Mouse (Mus musculus): ENCODE measurements around the gene Tns1.

The Tns1 gene

DNA sequence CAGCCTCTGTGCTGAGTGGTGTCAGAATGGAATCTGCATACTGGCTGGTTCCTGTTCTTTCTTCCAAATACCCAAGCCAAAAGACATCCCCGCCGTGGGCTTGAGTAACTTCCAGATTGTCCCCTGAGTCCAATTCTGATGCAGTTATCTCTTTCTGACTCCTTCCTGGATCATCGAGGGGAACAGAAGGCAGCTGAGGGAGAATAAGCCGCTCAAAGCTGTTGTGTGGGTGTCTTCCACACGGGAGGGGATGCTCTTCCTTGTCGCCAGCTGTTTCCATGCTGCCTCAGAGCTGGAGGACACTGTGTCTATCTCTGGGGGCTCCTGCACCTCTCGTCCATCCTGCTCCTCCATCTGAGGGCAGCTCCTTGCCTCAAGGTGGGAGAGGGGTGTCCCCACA lies 133.0 kb downstream of the Tns1 start:
- DNase-seq (ENCODE audit: low spot score) = no peak

DNA sequence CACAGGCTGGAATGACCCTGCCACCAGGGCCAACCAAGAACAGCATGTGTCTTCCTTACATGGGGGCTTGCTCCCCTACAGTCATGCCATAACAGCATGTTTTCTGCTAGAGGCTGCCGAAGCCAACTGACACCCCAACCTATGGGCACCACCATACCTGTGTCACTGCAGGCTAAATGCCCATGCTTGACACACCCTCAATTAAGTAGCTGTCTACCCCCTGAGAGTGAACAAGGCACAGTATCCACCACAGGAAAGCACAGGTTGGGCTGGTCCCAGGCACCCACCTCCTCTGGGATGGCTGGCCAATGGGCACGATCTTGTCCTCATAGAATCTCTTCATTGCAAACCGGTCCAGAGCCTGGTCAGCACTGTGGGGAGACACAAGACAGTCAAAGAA lies 134.2 kb downstream of the Tns1 start:
- DNase-seq (ENCODE audit: low spot score) = no peak

DNA sequence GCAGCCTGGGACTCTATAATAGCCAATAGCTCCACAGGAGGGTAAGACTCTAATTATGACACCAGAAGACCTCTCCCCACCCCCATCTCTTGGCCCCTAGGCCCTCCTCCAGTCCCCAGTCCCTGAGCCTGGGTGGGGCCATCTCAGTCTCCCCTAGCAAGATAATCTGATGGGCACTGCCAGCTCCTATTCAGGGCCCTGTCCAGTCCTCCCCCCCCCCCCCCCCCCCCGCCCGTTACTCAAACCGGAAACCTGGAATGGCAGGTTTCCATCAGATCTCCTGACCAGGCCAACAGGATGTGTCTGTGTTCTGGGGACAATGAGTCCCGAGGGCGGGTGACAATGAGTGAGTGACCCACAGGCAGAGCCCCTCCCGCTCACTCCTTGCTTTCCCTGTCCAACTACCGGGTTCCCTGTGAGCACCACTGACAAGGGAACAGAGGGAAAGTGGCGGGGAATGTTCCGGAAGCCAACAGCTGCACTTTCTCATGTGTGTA lies 136.5 kb downstream of the Tns1 start:
- no peak for DNase-seq (ENCODE audit: low spot score)

DNA sequence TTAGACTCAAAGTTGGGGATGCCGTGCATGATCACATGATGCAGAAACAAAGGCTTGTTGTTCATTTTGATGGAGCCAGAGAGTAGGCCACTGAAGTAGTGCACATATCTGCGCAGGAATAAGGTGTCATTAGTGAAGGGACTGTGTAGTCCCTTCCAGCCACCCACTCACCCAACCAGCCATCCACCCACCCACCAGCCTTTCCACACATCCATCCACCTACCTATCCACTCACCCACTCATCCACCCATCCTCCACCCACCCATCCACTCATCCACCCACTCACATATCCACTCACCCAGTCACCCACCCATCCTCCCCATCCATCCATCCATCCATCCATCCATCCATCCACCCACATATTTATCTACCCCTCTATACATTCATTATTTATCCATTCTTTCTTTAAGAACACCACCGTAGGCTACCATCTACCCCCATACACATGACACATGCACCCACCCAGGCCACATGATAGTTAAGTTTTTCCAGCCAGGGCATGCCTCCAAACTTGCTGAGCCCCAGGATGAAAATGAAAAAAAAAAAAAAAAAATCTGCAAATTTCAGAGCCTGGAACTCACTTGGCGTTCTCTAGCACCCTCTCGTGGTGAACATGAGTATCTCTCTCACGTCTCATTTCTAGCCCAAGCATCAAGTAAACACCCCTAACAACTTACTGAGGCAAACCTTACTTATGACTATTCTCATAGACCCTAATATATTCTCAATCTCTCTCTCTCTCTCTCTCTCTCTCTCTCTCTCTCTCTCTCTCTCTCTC lies 137.8 kb downstream of the Tns1 start:
- DNase-seq (ENCODE audit: low spot score) = peak; percentile 83

DNA sequence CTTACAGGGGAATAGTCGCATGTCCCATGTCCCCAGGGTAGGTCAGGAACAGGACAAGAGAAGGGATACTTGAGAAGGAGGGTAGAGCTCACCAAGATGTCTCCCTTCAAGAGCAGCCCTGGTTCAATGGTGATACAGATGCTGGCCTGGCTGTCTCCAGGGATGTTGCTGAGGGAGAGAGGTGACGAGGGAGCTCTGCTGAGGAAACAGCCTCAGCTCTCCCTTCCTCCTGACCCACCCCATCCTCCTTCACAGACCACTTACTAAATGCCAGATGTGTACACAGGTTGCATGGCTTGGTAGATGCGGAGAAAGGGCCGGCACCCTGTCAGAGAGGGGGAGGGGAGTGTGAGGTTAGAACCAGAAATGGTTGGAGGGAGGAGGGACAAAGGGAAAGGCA lies 138.6 kb downstream of the Tns1 start:
- DNase-seq (ENCODE audit: low spot score) = no peak

DNA sequence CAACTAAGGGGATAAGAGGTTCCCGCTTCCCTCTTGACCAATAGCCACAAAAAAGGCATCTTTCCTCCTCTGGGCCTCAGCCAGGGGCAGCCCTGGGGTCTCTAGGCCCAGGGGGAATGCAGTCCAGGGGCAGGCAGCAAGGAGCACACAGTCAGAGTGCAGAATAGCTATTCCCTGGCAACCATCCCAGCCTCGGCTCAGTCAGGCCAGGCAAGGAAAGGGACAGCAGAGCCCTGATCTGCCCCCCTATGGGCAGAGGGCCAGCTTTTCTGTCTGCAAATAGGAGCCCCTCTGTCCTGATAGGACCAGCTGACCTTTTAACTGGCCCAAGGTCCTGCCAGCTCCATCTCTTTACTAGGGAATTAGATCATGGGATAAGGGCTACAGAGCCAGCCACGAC lies 145.0 kb downstream of the Tns1 start:
- DNase-seq (ENCODE audit: low spot score) = no peak

DNA sequence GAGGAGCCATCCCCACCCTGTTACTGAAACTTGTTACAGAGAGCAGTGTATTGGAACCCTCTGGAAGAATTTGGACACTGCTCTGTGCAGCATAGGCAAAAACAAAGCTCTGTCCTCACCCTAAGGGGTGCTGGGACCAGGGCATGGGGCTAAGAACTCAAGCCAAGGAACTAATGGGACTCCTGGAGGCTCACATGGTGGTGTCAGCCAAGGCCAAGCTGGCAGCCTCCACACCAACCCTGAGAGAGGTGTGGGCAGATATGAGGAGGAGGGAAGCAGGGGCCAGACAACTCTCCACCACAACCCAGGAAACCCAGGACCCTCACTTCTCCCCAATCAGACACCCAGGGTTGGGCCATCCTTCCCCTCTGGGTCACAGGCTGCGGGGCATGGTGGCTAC lies 145.7 kb downstream of the Tns1 start:
- DNase-seq (ENCODE audit: low spot score) = no peak

DNA sequence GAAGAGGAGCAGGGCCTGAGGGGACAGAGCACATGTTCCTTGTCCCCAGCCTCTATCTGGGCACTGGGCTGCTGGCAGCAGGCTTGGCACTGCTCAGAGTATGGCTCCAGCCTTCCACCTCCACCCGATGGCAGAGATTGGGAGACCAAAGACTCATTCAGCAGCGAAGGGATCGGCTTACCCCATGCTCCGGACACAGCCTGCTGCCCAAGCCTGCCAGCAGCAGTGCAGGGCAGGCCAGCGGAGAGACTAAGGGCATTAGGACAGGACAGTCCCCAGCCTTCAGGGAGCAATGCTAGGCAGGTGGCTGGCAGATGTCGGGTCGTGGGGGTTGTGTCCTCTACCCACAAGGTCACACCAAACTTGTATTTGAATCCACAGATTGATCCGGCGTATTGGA lies 150.3 kb downstream of the Tns1 start:
- no peak for DNase-seq (ENCODE audit: low spot score)

DNA sequence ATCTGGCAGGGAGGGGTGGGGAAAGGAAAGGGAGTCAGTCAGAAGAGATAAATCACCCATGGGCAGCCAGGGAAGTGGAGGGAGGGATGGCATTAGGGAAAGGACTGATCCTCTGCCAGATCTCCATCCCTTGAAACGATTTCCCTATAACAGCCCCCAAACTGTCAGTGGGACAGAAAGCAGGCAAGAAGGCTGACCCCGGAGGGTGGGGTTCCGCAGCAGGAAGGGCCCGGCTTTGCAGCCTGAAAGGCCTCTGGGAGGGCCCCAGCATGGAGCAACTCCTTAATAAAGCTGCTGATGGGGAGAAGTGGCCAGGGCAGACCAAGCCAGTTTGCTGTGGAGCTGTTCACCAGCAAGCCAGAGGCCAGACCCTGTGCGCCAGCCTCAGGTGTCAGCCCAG lies 151.5 kb downstream of the Tns1 start:
- DNase-seq (ENCODE audit: low spot score) = no peak

DNA sequence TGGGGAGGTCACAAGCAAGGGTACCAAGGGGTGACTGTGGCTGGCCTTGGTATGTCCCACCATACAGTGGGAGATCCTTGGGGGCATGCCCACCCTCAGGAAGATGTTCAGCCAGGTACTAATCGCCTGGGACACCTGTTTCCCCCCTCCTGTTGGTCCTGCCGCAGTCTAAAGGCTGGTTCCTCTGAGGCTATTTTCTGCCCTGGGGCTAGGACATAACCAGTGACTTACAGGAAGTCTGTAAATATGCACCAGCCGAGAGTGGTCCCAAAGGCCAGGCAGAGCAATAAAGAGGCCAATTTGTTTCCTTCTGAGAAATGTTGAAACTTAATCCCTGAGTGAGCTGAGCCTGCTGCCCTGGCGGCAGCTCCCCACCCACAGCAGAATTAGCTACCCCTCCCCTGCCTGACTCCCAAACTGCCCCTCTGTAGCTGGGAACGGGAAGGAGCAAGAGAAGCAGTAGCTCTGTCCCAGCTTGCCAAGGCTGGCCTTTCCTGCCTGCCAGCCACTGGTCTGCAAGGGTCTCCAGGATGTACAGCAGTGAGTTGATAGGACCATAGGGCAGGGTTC lies 154.0 kb downstream of the Tns1 start:
- peak; percentile 37 for DNase-seq (ENCODE audit: low spot score)

DNA sequence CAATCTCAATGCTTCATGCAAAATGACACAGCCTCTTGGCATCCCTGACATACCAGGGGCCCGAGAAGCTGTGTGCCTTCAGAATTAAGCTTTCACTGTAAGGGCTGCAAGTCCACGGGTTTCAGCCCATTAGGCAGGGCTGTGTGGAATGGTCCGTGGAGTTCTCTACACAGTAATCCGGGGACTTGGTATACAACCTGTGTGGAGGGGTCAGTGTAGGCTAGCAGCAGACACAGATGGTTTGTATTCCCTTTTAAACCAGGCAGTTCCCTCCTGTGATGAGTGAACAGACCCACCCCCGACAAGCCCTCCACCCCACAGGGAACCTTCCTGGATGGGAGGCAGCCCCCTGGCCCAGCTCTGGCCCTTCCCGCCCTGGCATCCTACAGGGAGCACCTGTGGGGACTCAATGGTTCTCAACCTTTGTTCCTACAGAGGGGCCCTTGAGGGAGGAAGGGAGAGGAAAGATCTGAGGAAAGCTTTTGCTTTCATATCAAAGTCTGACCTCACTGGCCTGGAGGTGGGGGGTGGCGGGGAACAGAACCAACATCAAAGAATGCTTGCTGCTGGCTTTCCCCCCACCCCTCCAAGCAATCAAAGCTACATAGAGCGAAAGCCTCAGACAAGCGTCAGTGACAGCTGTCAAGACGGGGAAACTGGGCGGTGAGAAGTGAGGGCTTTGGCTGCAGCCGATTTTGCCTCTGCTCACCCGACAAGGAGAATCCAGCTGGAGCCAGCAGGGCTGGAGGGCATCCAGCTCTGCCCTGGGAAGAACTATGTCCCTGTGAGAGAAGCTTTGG lies 155.3 kb downstream of the Tns1 start:
- DNase-seq (ENCODE audit: low spot score) = peak; percentile 50

DNA sequence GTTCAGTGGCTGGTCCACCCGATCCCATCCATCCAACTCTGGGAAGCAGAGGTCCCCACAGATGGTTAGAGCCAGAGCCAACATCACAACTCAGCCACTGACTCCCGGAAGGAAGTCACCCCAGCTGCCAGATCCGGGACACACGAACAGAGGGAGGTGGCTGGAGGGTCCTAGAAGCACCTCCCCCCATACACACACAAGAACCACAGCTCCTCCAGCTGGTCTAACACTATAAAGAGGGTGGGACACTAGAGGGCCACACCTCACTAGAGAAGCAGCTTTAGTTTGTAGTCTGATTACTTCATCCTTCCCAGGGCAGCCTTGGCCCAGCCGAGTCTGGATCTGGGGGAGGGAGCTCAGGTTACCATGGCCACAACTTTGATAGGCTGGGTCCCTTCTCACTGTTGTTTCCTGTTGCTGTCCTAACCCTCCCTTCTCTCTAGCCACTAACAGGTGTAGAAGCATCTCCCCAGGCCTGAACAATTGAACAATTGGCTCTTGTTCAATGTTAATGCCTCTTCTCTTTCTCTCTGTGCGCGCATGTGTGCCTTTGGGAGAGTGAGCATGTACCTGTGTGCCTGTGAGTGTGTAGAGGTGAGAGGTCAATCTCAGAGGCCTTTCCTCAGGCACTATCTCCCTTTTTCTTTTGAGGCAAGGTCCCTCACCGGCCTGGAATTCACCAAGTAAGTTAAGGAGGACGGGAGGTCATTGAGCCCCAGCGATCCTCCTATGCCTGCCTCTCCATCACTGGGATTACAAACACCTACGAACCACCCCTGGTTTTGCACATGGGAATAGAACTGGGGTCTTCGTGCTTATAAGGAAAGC lies 157.6 kb downstream of the Tns1 start:
- peak; percentile 40 for DNase-seq (ENCODE audit: low spot score)

DNA sequence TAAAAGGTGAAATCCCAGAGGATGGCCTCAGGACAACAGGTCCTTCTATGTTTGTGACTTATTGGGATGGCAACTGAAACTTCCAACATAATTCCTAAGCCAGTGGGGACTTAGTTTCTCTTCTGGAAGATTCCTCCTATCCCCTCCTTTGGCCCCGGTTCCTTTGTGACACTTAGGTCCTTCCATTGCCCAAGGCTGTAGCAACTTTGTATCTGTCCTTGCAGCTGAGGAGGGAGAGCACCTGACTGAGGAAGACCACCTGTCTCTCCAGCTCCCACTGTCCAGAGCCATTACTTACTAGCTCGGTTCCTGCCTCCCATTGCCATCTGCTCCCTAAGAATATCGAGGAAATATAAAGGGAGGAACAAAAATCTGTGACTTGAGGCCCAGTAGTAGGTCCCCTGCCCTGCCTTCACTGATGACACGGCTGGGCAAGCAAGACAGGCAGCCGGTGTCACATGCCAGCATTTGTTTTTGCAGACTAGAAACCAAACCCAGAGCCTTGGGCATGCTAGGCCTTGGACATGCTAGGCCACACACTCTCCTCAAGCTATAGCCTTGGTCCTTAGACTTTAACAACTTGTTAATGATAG lies 160.0 kb downstream of the Tns1 start:
- no peak for DNase-seq (ENCODE audit: low spot score)

DNA sequence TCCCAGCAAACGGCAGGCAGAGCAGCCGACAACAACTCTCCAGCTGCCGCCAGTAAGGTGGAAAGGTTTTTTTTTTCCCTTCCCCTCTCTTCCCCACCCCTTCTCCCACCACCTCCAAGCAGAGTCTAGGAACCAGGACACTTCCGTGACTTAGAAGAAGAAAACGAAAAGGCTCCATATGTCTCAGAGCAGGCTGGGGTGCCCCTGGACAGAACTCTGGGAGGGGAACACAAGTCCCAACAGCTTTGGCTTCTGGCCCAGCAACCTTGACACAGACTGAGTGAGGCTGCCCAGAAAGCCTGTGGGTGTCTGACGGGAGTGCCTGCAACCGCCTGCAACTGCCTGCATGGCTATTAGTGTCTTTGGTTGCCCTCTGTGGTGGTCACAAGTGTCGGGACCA lies 160.6 kb downstream of the Tns1 start:
- no peak for DNase-seq (ENCODE audit: low spot score)

DNA sequence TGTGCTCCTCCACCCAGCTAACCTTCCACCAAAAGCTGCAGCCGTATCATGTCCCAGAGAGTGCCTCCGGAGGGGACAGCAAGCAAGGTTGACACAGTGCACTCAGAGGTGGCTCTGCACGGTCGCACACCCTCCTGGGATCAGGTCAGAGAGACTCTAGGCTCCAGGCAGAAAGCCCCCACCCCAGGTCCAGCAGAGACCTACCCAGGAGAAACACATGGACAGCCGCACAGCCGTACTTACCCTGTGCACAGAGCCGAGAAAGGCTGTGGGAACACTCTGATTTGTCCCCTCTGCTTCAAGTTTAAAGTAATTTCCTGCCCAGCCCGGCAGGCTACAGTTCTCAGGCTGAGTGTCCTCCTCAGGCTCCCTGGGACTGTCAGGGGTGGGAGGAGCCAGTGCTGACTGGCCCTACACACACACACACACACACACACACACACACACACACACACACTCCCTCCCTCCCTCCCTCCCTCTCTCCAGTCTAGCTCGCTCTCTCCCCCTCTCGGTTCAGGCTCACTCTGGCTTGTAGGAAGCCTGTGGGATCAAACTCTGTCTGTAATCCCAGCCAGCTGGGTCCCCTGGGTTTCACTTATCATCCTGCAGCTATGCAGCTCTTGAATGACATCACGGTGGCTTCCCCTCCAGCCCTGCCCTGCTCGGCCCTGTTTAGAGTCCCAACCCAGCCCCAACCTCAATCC lies 161.4 kb downstream of the Tns1 start:
- peak; percentile 79 for DNase-seq (ENCODE audit: low spot score)

DNA sequence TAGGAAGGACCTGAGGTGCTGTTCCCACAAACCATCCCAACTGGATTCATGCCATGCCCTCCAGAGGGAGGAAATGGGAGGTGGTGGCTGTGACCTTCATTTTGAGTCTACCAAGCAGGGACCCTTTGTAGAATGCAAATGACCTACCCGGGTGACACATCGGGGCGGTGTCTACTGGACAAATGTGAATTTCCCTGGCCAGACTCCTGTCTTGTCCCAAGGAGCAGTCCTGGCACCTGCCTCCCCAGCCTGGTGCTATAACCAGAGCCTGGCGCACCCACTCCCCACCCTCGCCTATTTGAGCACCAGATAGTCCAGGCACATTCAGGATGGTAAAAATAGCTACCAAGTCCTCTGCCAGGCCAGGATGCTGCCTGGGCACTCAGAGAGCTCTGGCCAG lies 162.2 kb downstream of the Tns1 start:
- DNase-seq (ENCODE audit: low spot score) = no peak

DNA sequence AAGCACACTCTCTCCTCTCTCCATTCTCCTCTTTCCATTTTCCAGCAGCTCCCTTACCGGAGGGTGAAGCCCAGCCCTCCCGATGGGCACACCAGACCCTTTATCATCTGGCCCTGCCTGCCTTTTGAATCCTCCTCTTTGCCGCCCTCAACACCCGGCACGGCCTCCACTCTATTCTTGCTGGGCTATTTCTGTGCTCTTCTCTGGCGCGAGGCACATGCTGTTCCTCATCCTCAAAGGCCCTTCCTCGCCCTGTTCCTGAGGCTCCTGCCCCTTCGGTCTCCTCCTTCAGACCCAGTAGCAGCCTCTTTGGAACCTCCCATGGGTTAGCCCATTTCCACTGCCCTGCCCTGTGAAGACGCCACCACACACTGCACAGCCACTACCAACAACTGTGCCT lies 164.5 kb downstream of the Tns1 start:
- no peak for DNase-seq (ENCODE audit: low spot score)

DNA sequence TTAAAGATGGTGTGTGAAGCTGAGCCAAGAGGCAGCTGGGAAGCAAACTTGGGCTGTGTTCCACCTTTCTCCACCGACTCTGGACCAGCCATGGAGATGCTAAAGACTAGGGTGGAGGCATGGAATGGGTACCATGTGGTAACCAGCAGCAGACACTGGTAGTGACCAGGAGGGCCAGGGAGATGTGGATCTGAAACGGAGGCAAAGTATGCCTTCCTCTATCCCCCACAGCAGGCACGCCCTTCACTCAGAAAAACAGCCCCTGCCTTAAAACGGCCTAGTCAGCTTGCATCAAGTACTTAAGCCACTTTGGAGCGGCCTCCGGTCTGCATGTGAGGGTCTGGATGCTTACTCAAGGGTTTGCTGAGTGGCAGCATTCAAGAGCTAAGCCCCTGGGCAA lies 164.9 kb downstream of the Tns1 start:
- DNase-seq (ENCODE audit: low spot score) = no peak

DNA sequence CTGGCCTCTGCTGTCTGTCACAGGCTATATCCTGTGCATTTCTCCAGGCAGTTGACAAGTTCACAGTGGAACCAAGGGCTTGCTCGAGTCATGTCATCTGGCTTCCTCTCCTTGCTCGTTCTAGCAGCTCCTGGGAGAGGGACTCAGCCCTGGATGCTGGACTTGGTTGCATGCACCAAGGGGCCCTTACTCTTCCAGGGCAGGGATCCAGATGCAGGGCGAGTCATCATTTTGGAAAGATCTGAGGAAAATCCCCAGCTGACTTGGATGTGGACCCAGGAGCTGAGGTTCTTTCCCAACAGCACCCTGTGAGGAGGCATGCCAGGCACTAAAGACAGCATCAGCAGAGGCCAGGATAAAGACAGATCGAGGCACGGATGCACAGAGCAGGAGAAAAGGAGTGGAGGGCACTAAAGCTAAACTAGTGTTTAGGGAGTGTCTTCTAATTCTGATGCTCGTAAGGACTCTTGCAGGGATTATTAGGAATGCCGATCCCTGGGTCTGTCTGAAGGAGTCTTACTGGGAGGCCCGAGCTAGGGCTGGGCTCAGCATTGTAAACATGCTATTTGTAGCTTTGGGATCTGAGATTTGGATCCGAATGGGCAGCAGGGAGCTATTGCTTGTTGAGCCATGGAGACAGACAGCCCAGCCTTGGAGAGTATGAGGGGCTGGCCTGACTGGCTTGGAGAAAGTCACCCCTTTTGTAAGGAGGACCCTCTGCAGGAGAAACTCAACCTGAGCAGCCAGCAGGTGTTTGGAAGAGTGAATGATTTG lies 165.9 kb downstream of the Tns1 start:
- DNase-seq (ENCODE audit: low spot score) = no peak

DNA sequence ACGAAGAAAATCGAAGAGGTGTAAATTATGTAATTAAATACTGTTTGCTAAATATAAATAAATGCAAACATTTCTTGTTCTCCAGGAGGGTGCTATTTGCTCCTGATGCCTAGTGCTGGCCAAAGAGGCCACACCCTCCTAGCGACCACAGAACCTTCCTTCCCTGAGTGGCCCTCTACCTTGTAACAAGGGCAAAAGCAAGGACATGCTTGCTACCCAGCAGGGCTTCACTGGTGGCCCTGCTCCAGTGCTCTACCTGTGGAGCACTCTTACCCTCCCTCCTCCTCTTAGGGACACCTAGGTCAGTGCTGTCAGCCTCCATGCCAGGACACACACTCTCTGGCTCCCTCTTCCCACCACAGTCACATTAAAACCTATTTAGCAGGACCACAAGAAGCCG lies 166.8 kb downstream of the Tns1 start:
- no peak for DNase-seq (ENCODE audit: low spot score)

Data from embryo, embryonic 10.5 days (tissue).